Mouse (Mus musculus) neural tube, embryonic 11.5 days (tissue): ENCODE measurements at regions not wholly inside any gene's neighbourhood (a gene's known extent, or its start where the extent isn't known, plus 50 kb on each side); places are given as distances from the start of the nearest gene placed in this dataset.

Source experiments
- ATAC-seq: fragments of 200-750 bp; cut with Nextera tagmentation; 2 replicates; pipeline ENCODE4 v1.8.0; 2017; ENCODE audit warnings: moderate number of reproducible peaks, mild to moderate bottlenecking, moderate TSS enrichment, moderate library complexity; ENCODE audit not compliant: insufficient read depth, low FRiP score, low TSS enrichment
- DNase-seq: peaks from one replicate; pipeline ENCODE4 v3.0.0-alpha.2; 2015; ENCODE audit warnings: low spot score
- H3K27ac ChIP-seq: fragments of 300-500 bp; sonication (generic); 2 replicates; pipeline ENCODE4 v1.5.1; 2014; ENCODE audit warnings: low read depth, mild to moderate bottlenecking, low read length
- H3K27me3 ChIP-seq: fragments of 300-500 bp; sonication (generic); 2 replicates; pipeline ENCODE4 v1.6.1; 2014; ENCODE audit warnings: mild to moderate bottlenecking, low read length, mixed read lengths; ENCODE audit not compliant: control insufficient read depth, insufficient read depth
- H3K36me3 ChIP-seq: fragments of 300-500 bp; sonication (generic); 2 replicates; pipeline ENCODE4 v1.6.1; 2014; ENCODE audit warnings: mild to moderate bottlenecking, low read length, moderate library complexity, mixed read lengths; ENCODE audit not compliant: control insufficient read depth, insufficient read depth
- H3K4me1 ChIP-seq: fragments of 300-500 bp; sonication (generic); 2 replicates; pipeline ENCODE4 v1.6.1; 2014; ENCODE audit warnings: low read length, mixed read lengths; ENCODE audit not compliant: control insufficient read depth, insufficient read depth
- H3K4me2 ChIP-seq: fragments of 300-500 bp; sonication (generic); 2 replicates; pipeline ENCODE4 v1.6.1; 2014; ENCODE audit warnings: low read depth, mild to moderate bottlenecking, moderate library complexity
- H3K4me3 ChIP-seq: fragments of 300-500 bp; sonication (generic); 2 replicates; pipeline ENCODE4 v1.5.1; 2014; ENCODE audit warnings: low read depth, low read length
- H3K9ac ChIP-seq: fragments of 300-500 bp; sonication (generic); 2 replicates; pipeline ENCODE4 v1.6.1; 2014; ENCODE audit warnings: mild to moderate bottlenecking, low read length
- H3K9me3 ChIP-seq: fragments of 300-500 bp; sonication (generic); 2 replicates; pipeline ENCODE4 v1.6.1; 2016; ENCODE audit warnings: low read length; ENCODE audit not compliant: control insufficient read depth
- WGBS: fragments of 180-500 bp; shearing (Covaris S2); extraction: QIAGEN DNeasy Blood & Tissue Kit; methylation state at CpG from one replicate; pipeline ENCODE4 v1.1.7; 2014; 5-methylcytosine and 5-hydroxymethylcytosine counted together

- DNase-seq: no peak
- Histone ChIP-seq H3K9me3 (no peaks in the 10 kb centered on the region), H3K27me3 (no peaks in the 10 kb centered on the region), H3K27ac (no peak overlapping the region), H3K4me3 (no peak overlapping the region), H3K4me1 (peaks cover 8% of the 10 kb centered on the region; the same call in 1 of the 2 replicates), H3K9ac (no peak overlapping the region), H3K4me2 (no peak overlapping the region), H3K36me3 (no peaks in the 10 kb centered on the region)
- ATAC-seq: no peak
- WGBS: 84% methylated on average over 5 of the region's 5 CpGs
Measured at GRCm38 (mm10) chr8:30913664-30914063, 2514.8 kb upstream of the 5930422O12Rik start.

GRCm38 (mm10) chr8:30915127-30915526 lies 2513.4 kb upstream of the 5930422O12Rik start:
- DNase-seq: no peak

DNA sequence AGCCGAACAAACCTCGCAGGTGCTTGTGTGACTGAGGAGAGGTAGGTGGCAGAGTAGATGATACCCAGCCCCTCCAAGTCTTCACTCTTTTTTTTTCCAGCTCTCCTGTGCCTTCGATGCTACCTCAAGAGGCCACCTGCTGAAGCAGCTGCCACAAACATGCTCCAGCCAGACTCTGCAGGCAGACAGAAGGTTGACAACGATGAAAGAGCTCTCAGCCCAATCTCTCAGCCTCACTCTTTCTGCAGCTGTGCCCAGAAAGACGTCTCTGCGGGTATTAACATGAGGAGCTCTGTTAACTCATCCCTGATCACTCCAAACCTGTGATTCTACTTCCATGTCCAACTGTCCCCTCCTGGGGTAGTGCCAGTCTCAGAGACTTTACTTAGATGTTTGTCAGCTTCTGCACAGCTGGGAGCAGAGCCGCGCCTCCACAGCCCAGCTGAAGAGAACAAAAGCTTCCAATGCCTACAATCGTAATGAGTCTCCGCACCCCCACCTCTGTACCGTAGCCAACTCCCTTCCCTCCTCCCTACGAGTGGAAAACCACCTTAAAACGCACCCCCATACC lies 2512.8 kb upstream of the 5930422O12Rik start:
- no peaks in the 10 kb centered on the region for H3K27me3 ChIP-seq
- peaks cover 8% of the 10 kb centered on the region; the same call in 1 of the 2 replicates for H3K4me1 ChIP-seq
- no peaks in the 10 kb centered on the region for H3K36me3 ChIP-seq
- peak overlapping the region; percentile 35 for H3K9ac ChIP-seq
- H3K9me3 ChIP-seq: no peaks in the 10 kb centered on the region
- peak overlapping the region; percentile 64 for H3K4me2 ChIP-seq
- peak; percentile 65 for DNase-seq
- 10% methylated on average over 13 of the region's 13 CpGs for WGBS
- H3K27ac ChIP-seq: no peak overlapping the region
- peak; percentile 81 for ATAC-seq
- H3K4me3 ChIP-seq: peak overlapping the region; percentile 35

More at GRCm38 (mm10) chr8:30915127-30915526, 2513.4 kb upstream of the 5930422O12Rik start:
- 68% methylated on average over 7 of the region's 7 CpGs for WGBS
- Histone ChIP-seq H3K4me2 (no peak overlapping the region), H3K4me1 (peaks cover 8% of the 10 kb centered on the region; the same call in 1 of the 2 replicates), H3K27me3 (no peaks in the 10 kb centered on the region), H3K27ac (no peak overlapping the region), H3K4me3 (no peak overlapping the region), H3K9ac (no peak overlapping the region), H3K36me3 (no peaks in the 10 kb centered on the region), H3K9me3 (no peaks in the 10 kb centered on the region)
- no peak for ATAC-seq

- 9% methylated on average over 12 of the region's 12 CpGs for WGBS
- no peak overlapping the region for H3K27ac ChIP-seq
- peaks cover 8% of the 10 kb centered on the region; the same call in 1 of the 2 replicates for H3K4me1 ChIP-seq
- H3K36me3 ChIP-seq: no peaks in the 10 kb centered on the region
- H3K9ac ChIP-seq: peak overlapping the region; percentile 35
- H3K4me3 ChIP-seq: peak overlapping the region; percentile 35
- peak overlapping the region; percentile 64 for H3K4me2 ChIP-seq
- H3K9me3 ChIP-seq: no peaks in the 10 kb centered on the region
- peak; percentile 36 for DNase-seq
- ATAC-seq: 0 out of 2 replicates have a peak, but pooled peaks have one; percentile 32
- H3K27me3 ChIP-seq: no peaks in the 10 kb centered on the region
Measured at GRCm38 (mm10) chr8:30916184-30916751, 2512.2 kb upstream of the 5930422O12Rik start.

DNA sequence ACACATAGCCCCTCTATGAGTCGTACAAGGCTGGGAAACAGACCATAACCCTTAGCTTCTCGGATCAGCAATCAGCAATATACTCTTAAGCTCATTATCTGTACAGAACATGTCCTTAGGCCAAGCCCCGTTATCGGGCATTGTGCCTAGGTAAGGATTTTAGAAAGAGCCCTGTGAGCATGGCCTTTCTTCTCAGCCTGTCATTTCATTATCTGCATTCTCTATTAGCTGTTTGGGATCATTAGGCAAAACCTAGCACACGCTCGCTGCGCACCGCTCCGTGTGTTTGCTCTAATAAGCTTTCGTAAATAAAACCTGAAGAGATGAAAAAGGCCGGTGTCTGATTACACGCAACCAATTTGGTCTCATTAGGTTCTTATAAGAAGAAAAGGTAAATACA lies 2507.1 kb upstream of the 5930422O12Rik start:
- no peaks in the 10 kb centered on the region for H3K36me3 ChIP-seq
- peaks cover under 1% of the 10 kb centered on the region; the same call in 1 of the 2 replicates for H3K4me1 ChIP-seq
- no peaks in the 10 kb centered on the region for H3K9me3 ChIP-seq
- no peak overlapping the region for H3K4me3 ChIP-seq
- 89% methylated on average over 12 of the region's 12 CpGs for WGBS
- DNase-seq (no peak), ATAC-seq (no peak)
- no peak overlapping the region for H3K27ac ChIP-seq
- no peak overlapping the region for H3K4me2 ChIP-seq
- no peak overlapping the region for H3K9ac ChIP-seq
- no peaks in the 10 kb centered on the region for H3K27me3 ChIP-seq

DNA sequence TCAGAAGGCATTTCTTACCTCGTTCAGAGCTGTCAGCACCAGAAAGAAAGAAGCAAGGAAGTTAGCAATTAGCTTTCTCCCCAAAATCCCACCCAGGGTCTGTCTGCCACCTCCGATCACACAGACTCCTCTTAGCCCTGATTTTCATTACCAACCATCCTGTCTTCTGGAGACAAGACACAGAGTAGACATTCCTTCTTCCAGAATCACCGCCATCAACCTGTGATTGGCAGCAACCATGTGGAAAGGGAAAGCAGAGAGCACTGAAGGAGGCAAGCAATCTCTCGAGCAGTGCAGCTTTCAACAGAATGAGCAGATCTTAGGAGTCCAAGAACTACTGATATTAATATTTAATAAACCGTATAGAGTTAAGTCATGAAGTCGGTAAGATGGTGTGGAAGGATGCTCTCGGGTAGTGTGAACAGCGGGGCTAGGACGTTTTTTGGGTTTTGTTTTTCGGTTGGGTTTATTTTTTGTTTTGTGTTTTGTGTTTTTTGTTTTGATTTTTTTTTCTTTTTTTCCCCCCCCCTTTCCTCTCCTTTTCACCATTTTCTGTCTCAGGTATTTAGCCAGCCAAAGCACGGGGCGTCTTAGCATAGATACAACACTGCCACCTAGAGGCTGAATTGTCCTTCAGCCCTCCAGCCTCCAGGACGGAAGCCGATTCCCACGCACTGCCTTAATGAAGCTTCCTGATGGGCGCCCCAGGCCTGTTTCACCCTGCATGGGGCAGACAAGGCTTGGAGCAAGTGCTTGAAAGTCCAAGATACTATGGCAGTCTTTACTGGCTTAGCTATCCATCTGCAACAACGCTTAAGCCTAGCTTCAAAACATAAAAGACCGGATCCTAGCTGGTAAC lies 2505.0 kb upstream of the 5930422O12Rik start:
- WGBS: 40% methylated on average over 18 of the region's 18 CpGs
- no peak overlapping the region for H3K4me2 ChIP-seq
- no peaks in the 10 kb centered on the region for H3K27me3 ChIP-seq
- no peak overlapping the region for H3K4me3 ChIP-seq
- no peak overlapping the region for H3K9ac ChIP-seq
- H3K27ac ChIP-seq: no peak overlapping the region
- DNase-seq (peak; percentile 82), ATAC-seq (peak; percentile 81)
- no peaks in the 10 kb centered on the region for H3K36me3 ChIP-seq
- H3K4me1 ChIP-seq: no peaks in the 10 kb centered on the region
- H3K9me3 ChIP-seq: no peaks in the 10 kb centered on the region

- H3K9me3 ChIP-seq: no peaks in the 10 kb centered on the region
- no peaks in the 10 kb centered on the region for H3K4me1 ChIP-seq
- H3K4me2 ChIP-seq: no peak overlapping the region
- H3K27me3 ChIP-seq: no peaks in the 10 kb centered on the region
- DNase-seq (no peak), ATAC-seq (peak; percentile 35; the same call in 1 of the 2 replicates)
- no peaks in the 10 kb centered on the region for H3K36me3 ChIP-seq
- 36% methylated on average over 5 of the region's 5 CpGs for WGBS
- no peak overlapping the region for H3K4me3 ChIP-seq
- H3K27ac ChIP-seq: no peak overlapping the region
- H3K9ac ChIP-seq: no peak overlapping the region
Measured at GRCm38 (mm10) chr8:30924160-30924534, 2504.4 kb upstream of the 5930422O12Rik start.

GRCm38 (mm10) chr8:30924656-30925055 lies 2503.9 kb upstream of the 5930422O12Rik start:
- WGBS: 65% methylated on average over 6 of the region's 6 CpGs
- ATAC-seq (no peak), DNase-seq (no peak)
- Histone ChIP-seq H3K4me1 (no peaks in the 10 kb centered on the region), H3K9me3 (no peaks in the 10 kb centered on the region), H3K9ac (no peak overlapping the region), H3K4me3 (no peak overlapping the region), H3K36me3 (no peaks in the 10 kb centered on the region), H3K27me3 (no peaks in the 10 kb centered on the region), H3K27ac (no peak overlapping the region), H3K4me2 (no peak overlapping the region)
